Mouse (Mus musculus): ENCODE measurements around the gene Ndufaf3. TPM values are rescaled to one million over a fixed set of nuclear protein-coding genes. Genes with fewer than 3 reads are reported as not detected.
A peak's percentile ranks its signal among the peaks of the same experiment; 100 is the strongest.
"Not testable (repeated sequence)": the region's sequence is repeated elsewhere in the genome, so short reads cannot be mapped to it uniquely, and the experiment has no call there.

The Ndufaf3 gene
- polyA plus RNA-seq (2015; fragmentation: Nextera tagmentation; extraction: Ambion mirVana) = 63.8 and 65.6 TPM in 2 replicates

DNA sequence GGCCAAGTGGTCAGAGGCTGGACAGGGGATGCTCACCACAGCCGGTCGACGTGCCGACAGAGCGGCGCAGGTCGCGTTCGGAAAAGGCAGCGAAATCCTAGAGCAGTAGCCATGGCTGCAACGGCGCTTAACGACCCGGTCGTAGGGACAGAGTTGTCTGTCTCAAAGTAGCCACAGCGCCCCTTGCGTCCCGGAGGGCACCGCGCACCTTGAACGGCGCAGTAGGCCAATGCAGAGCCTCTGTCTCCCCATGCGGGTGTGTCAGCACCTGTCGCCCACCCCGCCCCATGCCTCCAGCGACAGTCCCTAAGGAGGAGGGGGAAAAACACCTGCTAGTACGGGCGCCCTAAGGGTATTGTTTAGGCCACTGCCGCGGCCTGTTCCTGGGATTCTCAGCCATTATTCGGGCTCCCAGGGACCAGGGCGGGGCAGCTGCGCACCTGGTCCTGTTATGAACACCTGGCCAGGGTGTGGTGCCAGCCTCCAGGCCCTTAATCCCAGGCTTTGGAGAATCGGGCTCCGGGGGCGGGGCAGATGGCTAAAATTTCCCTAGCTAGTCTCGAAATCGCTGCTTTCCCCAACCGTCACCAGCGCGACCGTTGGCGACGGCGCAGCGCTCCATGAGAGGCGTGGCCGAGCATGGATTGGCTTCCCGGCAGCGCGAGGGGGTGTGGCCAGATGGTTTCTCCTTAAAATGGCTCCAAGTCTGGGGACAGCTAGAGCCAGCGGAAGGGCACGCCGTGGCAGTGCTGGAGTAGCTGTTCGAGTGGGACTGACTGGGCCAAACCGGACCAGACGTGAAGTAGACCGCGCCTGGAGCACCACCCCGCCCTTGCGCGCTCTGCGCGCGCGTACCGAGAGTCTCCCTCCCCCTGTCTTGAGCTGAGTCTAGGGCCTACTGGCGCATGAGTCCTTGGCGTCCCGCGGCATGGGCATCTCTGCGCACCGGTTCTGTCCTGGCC lies at the start of gene Ndufaf3:
Gene Ndufaf3, minus strand, starts transcription at position 620 of the 962 bp plus-strand sequence.
- Histone ChIP-seq H3K4me1 (peaks cover 40% of the 10 kb centered on the region), H3K4me3 (replicated peaks) (peak within 1 kb of the TSS; percentile 72), H3K9ac (peak within 1 kb of the TSS; percentile 75), H3K36me3 (peaks cover 46% of the 10 kb centered on the region), H3K9me3 (replicated peaks) (no peaks in the 10 kb centered on the region), H3K27ac (replicated peaks) (peak within 1 kb of the TSS; percentile 96), H3K27me3 (no peaks in the 10 kb centered on the region), H3K4me2 (replicated peaks) (peak within 1 kb of the TSS; percentile 97)
- ATAC-seq (ENCODE audit: insufficient number of reproducible peaks, low FRiP score, low TSS enrichment, low read depth) = peak; percentile 86
- WGBS = under 1% methylated on average over 73 of the region's 73 CpGs

DNA sequence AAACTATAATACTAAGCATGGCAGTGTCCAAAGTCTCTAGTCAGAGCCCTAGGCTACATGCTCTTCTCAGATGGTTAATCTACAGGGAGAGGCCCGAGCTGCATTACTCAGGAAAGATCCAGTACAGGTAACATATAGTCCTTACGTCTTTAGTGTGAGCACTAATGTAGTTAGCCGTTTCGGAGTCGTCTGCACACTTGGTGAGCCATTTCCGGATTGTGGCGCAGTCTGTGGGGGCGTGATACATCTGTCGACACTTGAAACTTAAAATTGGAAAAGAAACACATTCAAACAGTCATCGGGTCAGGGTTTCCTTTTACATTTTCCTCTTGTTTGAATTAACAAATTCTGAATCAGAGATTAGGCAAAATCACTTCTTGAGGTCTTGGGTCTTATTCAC lies 44.3 kb upstream of the Ndufaf3 start:
- Histone ChIP-seq H3K9ac (no peak overlapping the region), H3K9me3 (replicated peaks) (no peaks in the 10 kb centered on the region), H3K27ac (replicated peaks) (no peak overlapping the region), H3K4me2 (replicated peaks) (no peak overlapping the region), H3K27me3 (no peaks in the 10 kb centered on the region), H3K4me3 (replicated peaks) (no peak overlapping the region), H3K36me3 (peaks cover 97% of the 10 kb centered on the region), H3K4me1 (no peaks in the 10 kb centered on the region)
- no peak for ATAC-seq (ENCODE audit: insufficient number of reproducible peaks, low FRiP score, low TSS enrichment, low read depth)
- 90% methylated on average over 10 of the region's 10 CpGs for WGBS

DNA sequence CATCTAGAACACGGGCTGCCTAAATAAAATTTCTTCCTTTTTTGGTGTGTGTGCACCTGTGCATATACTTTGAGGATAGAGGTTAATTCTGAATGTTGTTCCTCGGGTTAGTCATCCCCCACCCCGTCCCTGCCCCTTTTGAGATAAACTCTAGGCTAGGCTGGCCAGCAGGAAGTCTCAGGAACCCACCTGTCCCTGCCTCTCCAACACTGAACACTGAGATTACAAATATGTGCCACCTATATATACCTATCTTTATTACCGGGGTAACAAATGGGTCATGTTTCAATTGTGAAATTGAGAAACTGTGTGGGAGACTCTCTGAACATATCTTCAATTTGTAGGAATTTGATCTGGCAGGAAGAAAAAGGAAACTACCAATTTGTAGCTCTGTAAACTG lies 41.7 kb upstream of the Ndufaf3 start:
- ATAC-seq (ENCODE audit: insufficient number of reproducible peaks, low FRiP score, low TSS enrichment, low read depth) = no peak
- Histone ChIP-seq H3K27me3 (no peaks in the 10 kb centered on the region), H3K9me3 (replicated peaks) (no peaks in the 10 kb centered on the region), H3K4me3 (replicated peaks) (no peak overlapping the region), H3K27ac (replicated peaks) (no peak overlapping the region), H3K4me2 (replicated peaks) (no peak overlapping the region), H3K36me3 (peaks cover 97% of the 10 kb centered on the region), H3K9ac (no peak overlapping the region), H3K4me1 (no peaks in the 10 kb centered on the region)
- WGBS = 88% methylated on average over 4 of the region's 4 CpGs

DNA sequence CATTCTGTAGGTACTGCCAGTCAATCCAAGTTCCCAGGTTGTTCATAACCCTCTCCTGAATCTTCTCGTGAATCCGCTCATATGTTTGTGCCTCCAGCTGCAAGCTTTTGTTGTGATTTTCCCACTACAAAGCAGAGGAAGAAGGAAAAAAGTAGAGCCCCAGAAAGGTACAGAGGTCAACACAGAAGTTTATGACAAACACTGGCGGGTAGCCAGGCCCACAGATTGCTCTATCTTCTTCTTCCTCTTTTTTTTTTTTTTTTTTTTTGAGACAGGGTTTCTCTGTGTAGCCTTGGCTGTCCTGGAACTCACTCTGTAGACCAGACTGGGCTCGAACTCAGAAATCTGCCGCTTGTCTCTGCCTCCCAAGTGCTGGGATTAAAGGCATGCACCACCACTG lies 40.7 kb upstream of the Ndufaf3 start:
- H3K9ac ChIP-seq; H3K27me3 ChIP-seq; H3K4me2 ChIP-seq (replicated peaks); H3K9me3 ChIP-seq (replicated peaks); ATAC-seq (ENCODE audit: insufficient number of reproducible peaks, low FRiP score, low TSS enrichment, low read depth); H3K27ac ChIP-seq (replicated peaks); H3K4me3 ChIP-seq (replicated peaks); H3K4me1 ChIP-seq: not testable (repeated sequence)
- peaks cover 97% of the 10 kb centered on the region for H3K36me3 ChIP-seq
- WGBS = 93% methylated on average over 5 of the region's 5 CpGs

DNA sequence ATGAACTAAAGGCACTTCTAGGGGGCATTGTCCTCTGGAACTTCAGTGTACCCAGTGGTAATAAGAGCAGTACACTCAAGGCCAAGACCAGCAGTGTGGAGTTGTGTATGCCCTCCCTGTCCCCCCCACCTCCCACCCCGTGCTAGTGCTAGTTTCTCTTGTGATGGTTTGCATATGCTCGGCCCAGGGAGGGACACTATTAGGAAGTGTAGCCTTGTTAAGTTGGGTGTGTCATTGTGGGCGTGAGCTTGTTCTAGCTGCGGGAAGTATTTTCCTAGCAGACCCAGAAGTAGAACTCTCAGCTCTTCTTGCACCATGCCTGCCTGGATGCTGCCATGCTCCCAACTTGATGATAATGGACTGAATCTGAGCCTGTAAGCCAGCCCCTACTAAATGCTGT lies 34.8 kb upstream of the Ndufaf3 start:
- 0 out of 2 replicates have a peak, but pooled peaks cover 6% of the 10 kb centered on the region for H3K4me1 ChIP-seq
- ATAC-seq (ENCODE audit: insufficient number of reproducible peaks, low FRiP score, low TSS enrichment, low read depth) = no peak
- peaks cover 43% of the 10 kb centered on the region for H3K36me3 ChIP-seq
- no peak overlapping the region for H3K4me3 ChIP-seq (replicated peaks)
- no peak overlapping the region for H3K9ac ChIP-seq
- H3K27ac ChIP-seq (replicated peaks) = no peak overlapping the region
- no peak overlapping the region for H3K4me2 ChIP-seq (replicated peaks)
- 84% methylated on average over 4 of the region's 4 CpGs for WGBS
- H3K9me3 ChIP-seq (replicated peaks) = no peaks in the 10 kb centered on the region
- H3K27me3 ChIP-seq = no peaks in the 10 kb centered on the region

DNA sequence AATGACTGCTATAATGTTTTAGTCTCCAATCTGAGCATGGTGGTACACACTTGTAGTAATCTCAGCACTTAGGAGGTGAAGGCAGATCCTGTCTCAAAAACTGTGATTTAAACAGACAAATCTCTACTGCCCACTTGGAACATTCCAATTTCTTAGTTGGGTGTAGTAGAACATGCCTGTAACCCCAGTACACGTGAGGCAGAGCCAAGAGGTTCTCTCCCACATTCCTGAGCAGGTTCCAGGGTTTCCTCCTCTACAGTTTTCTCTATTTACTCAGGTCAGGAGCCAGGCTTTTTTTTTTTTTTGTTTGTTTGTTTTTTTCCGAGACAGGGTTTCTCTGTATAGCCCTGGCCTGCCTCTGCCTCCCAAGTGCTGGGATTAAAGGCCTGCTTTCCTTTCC lies 32.8 kb upstream of the Ndufaf3 start:
- Histone ChIP-seq H3K4me2 (replicated peaks) (no peak overlapping the region), H3K9ac (no peak overlapping the region), H3K9me3 (replicated peaks) (no peaks in the 10 kb centered on the region), H3K36me3 (peaks cover 26% of the 10 kb centered on the region), H3K4me1 (peaks cover 14% of the 10 kb centered on the region; the same call in 1 of the 2 replicates), H3K27me3 (no peaks in the 10 kb centered on the region), H3K27ac (replicated peaks) (no peak overlapping the region), H3K4me3 (replicated peaks) (no peak overlapping the region)
- ATAC-seq (ENCODE audit: insufficient number of reproducible peaks, low FRiP score, low TSS enrichment, low read depth) = no peak
- 43% methylated on average over 2 of the region's 2 CpGs for WGBS

DNA sequence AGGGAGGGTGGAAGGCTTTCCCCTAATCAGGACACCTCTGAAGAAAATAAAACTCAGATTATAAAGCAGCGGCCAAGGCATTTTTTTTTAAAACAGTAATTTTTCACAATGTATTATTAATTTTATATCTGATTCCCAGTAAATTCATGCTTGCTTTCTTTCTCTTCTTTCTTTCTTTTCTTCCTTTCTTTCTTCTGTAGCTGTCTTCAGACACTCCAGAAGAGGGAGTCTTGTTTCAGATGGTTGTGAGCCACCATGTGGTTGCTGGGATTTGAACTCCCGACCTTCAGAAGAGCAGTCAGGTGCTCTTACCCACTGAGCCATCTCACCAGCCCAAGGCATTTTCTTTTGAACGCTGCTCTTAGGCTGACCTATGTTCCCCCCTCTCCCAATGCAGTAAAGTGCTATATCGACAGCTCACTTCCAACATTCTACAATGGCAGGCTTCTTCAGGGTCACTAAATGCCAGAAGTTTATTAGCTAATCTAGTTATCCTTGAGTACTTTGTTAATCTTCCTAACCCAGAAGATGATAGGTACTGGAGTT lies 31.9 kb upstream of the Ndufaf3 start:
- no peak overlapping the region for H3K9ac ChIP-seq
- H3K27me3 ChIP-seq = no peaks in the 10 kb centered on the region
- H3K27ac ChIP-seq (replicated peaks) = no peak overlapping the region
- no peak for ATAC-seq (ENCODE audit: insufficient number of reproducible peaks, low FRiP score, low TSS enrichment, low read depth)
- 69% methylated on average over 4 of the region's 4 CpGs for WGBS
- H3K4me1 ChIP-seq = peaks cover 14% of the 10 kb centered on the region; the same call in 1 of the 2 replicates
- H3K4me2 ChIP-seq (replicated peaks) = no peak overlapping the region
- H3K9me3 ChIP-seq (replicated peaks) = no peaks in the 10 kb centered on the region
- H3K36me3 ChIP-seq = peaks cover 17% of the 10 kb centered on the region
- H3K4me3 ChIP-seq (replicated peaks) = no peak overlapping the region

DNA sequence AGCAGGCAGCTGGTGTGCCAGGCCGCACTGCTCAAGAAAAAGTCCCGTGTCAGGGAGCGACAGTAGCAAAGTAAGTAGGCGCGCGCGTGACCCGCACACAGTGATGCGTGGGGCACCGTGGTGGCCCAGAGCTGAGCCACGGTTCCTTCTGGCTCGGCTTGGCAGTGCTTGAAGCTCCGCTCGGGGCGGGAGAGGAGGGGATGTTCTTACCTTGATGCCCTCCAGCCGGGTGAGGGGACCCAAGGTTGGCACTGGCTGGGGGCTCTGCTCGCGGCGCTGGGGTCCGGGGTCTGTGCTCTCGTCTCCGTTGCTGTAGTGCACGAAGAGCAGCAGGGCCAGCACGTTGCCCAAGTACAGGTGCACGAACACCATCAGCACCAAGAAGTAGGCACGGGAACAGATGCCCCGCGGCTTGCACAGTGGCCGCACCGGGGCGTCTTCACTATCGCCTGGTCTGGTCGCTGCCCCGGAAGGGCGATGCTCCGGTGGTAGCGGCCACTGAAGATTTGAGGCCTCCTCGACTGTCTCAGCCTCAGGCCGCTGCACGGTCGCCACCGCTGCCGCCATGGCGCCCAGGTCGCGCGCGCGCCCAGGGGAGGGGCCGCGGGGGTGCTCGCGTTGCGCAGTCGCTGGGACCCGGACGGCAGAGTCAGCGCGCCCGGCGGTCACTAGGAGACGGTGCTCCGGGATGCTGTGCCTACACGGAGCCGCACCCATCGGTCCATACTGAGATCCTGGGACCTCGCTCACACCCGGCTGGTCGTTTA lies 29.9 kb upstream of the Ndufaf3 start, which contains the start of gene P4htm:
Gene P4htm, minus strand, starts transcription at position 670 of the 767 bp plus-strand sequence.
- Histone ChIP-seq H3K27me3 (no peaks in the 10 kb centered on the region), H3K27ac (replicated peaks) (0 out of 2 replicates have a peak within 1 kb of the TSS, but pooled peaks have one; percentile 17), H3K4me3 (replicated peaks) (peak within 1 kb of the TSS; percentile 77), H3K4me2 (replicated peaks) (peak within 1 kb of the TSS; percentile 91), H3K36me3 (no peaks in the 10 kb centered on the region; the same call in 1 of the 2 replicates), H3K9ac (peak within 1 kb of the TSS; percentile 65), H3K9me3 (replicated peaks) (no peaks in the 10 kb centered on the region), H3K4me1 (peaks cover 14% of the 10 kb centered on the region; the same call in 1 of the 2 replicates)
- peak; percentile 80 for ATAC-seq (ENCODE audit: insufficient number of reproducible peaks, low FRiP score, low TSS enrichment, low read depth)
- 4% methylated on average over 69 of the region's 69 CpGs for WGBS

DNA sequence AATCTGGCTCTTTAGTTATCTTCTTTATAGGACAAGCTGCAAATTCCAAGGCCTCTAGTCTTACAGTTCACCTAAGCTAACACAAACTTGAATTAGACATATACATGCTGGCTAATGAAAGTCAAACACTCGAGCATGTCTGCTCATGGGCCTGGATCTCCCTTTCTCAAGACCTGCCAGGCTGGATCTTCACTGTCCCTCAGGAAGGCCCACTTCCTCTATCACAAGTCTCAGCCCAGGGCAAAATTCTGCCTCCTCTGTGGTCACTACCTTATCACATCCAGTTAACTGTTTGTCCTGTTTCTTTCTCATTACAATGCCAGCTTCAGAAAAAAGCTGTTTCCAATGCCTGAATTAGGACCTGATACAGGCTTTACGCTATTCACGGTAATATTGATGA lies 27.1 kb upstream of the Ndufaf3 start:
- Histone ChIP-seq H3K4me1 (peaks cover 14% of the 10 kb centered on the region; the same call in 1 of the 2 replicates), H3K4me3 (replicated peaks) (no peak overlapping the region), H3K9ac (no peak overlapping the region), H3K4me2 (replicated peaks) (no peak overlapping the region), H3K36me3 (no peaks in the 10 kb centered on the region), H3K9me3 (replicated peaks) (no peaks in the 10 kb centered on the region), H3K27me3 (no peaks in the 10 kb centered on the region), H3K27ac (replicated peaks) (no peak overlapping the region)
- 74% methylated on average over 3 of the region's 3 CpGs for WGBS
- no peak for ATAC-seq (ENCODE audit: insufficient number of reproducible peaks, low FRiP score, low TSS enrichment, low read depth)

DNA sequence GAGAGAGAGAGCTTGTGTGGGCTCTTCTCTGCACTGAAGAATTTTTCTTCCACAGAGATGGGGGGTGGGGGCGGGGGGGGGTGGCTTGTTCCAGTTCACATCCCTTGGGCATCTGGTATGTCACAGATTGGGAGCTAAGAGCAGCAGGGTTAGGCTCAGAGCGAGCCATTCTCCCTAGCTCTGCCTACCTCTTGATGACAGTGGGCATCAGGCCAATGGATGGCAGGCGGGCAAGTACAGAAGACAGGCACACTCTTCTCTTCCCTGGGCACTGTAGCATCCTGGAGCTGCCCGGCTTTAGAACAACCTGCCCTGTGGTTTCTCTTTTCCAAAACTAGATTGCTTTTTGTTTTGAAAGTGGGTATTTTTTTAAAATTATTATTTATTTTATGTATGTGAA lies 24.2 kb upstream of the Ndufaf3 start:
- Histone ChIP-seq H3K27ac (replicated peaks) (no peak overlapping the region), H3K4me3 (replicated peaks) (no peak overlapping the region), H3K27me3 (no peaks in the 10 kb centered on the region), H3K4me2 (replicated peaks) (no peak overlapping the region), H3K9me3 (replicated peaks) (no peaks in the 10 kb centered on the region), H3K4me1 (peaks cover 16% of the 10 kb centered on the region), H3K36me3 (no peaks in the 10 kb centered on the region; the same call in 1 of the 2 replicates), H3K9ac (no peak overlapping the region)
- no peak for ATAC-seq (ENCODE audit: insufficient number of reproducible peaks, low FRiP score, low TSS enrichment, low read depth)
- WGBS = 88% methylated on average over 4 of the region's 4 CpGs

DNA sequence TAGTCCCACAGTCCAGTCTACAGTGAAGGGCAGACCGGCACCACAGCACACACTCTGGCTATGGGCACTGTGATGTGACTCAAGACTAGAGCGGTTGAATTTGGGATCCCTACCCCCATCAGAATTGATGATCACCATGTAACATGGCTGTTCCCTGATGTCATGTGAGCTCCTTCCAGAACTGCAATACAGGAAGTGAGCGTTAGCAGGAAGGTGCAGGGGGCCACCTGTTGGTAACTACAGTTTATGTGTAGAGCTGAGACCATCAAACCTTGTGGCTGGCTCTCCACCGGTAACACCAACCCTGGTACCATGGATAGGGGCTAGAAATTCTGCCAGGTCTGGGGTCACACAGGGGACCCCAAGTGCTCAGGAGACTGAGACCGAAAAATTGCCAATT lies 22.0 kb upstream of the Ndufaf3 start:
- Histone ChIP-seq H3K9ac (no peak overlapping the region), H3K27ac (replicated peaks) (no peak overlapping the region), H3K4me1 (peaks cover 13% of the 10 kb centered on the region), H3K4me2 (replicated peaks) (no peak overlapping the region), H3K9me3 (replicated peaks) (no peaks in the 10 kb centered on the region), H3K4me3 (replicated peaks) (no peak overlapping the region), H3K36me3 (no peaks in the 10 kb centered on the region; the same call in 1 of the 2 replicates), H3K27me3 (no peaks in the 10 kb centered on the region)
- ATAC-seq (ENCODE audit: insufficient number of reproducible peaks, low FRiP score, low TSS enrichment, low read depth) = no peak
- 67% methylated on average over 5 of the region's 5 CpGs for whole genome bisulfite sequencing
